Mouse (Mus musculus) heart, adult 2 months (tissue): ENCODE data around the gene A930018P22Rik. TPM values are rescaled to one million over a fixed set of nuclear protein-coding genes. Genes with fewer than 3 reads are reported as not detected.

ENCODE experiments used
- DNase-seq, 2 experiments: peaks; one replicate each; pipeline ENCODE4 v3.0.0; 2021
- H3K27ac ChIP-seq: fragments of 200-600 bp; 2 replicates; pipeline ENCODE4 v1.8.1; 2022
- H3K27me3 ChIP-seq: fragments of 200-500 bp; 2 replicates; pipeline ENCODE4 v1.6.1; 2012; ENCODE audit warnings: mild to moderate bottlenecking, low read length, inconsistent platforms, mixed read lengths; ENCODE audit not compliant: control insufficient read depth, insufficient read depth
- H3K36me3 ChIP-seq: fragments of 200-500 bp; 2 replicates; pipeline ENCODE4 v1.6.1; 2012; ENCODE audit warnings: low read length, inconsistent platforms; ENCODE audit not compliant: control insufficient read depth, insufficient read depth
- H3K4me1 ChIP-seq: fragments of 200-500 bp; 2 replicates; pipeline ENCODE4 v1.6.1; 2011; ENCODE audit warnings: low read length; ENCODE audit not compliant: control insufficient read depth, insufficient read depth
- H3K4me3 ChIP-seq: fragments of 200-600 bp; 2 replicates; pipeline ENCODE4 v1.8.1; 2022
- H3K79me2 ChIP-seq: fragments of 200-500 bp; replicated peaks from 2 replicates; pipeline ENCODE4 v1.6.1; 2012; ENCODE audit warnings: mild to moderate bottlenecking, inconsistent platforms, low read length, moderate library complexity, mixed read lengths; ENCODE audit not compliant: control insufficient read depth, insufficient read depth
- H3K9ac ChIP-seq: fragments of 200-500 bp; 2 replicates; pipeline ENCODE4 v1.6.1; 2012; ENCODE audit warnings: low read depth, mild to moderate bottlenecking, control low read depth, inconsistent platforms, low read length, mixed read lengths
- CTCF ChIP-seq: fragments of 200-600 bp; IDR thresholded peaks from 2 replicates; pipeline ENCODE4 v1.8.1; 2022; ENCODE audit warnings: antibody characterized with exemption, mild to moderate bottlenecking, moderate library complexity
- EP300 ChIP-seq: fragments of 200-500 bp; IDR thresholded peaks from 2 replicates; pipeline ENCODE4 v1.6.1; 2011; ENCODE audit warnings: low read depth, low read length, control low read depth; ENCODE audit not compliant: insufficient read depth
- POLR2A ChIP-seq: fragments of 200-500 bp; IDR thresholded peaks from 2 replicates; pipeline ENCODE4 v1.6.1; 2011; ENCODE audit warnings: mild to moderate bottlenecking, low read depth, low read length, control low read depth; ENCODE audit not compliant: insufficient read depth
- WGBS: fragments of 180-500 bp; shearing (Covaris S2); methylation state at CpG from one replicate; pipeline ENCODE4 v1.1.7; 2018; 5-methylcytosine and 5-hydroxymethylcytosine counted together
- intact Hi-C: fragments of 180-260 bp; cut with DNase I; formaldehyde crosslinking; loops from one replicate; pipeline ENCODE4 v1.15.1; 2025
- polyA plus RNA-seq: library from polyadenylated mRNA; depleted of rRNA; stranded (reverse); fragments of >200 nt; gene quantifications from 2 replicates; pipeline ENCODE4 v1.2.3, GENCODE M21; 2012
- total RNA-seq, 2 experiments: library from RNA; stranded (reverse); gene quantifications; 2 replicates each; pipeline ENCODE4 v1.2.3; 2021

Gene A930018P22Rik
- total and polyA plus RNA-seq, 3 experiments: 0.48 to 0.63 TPM; not detected in 1

DNA sequence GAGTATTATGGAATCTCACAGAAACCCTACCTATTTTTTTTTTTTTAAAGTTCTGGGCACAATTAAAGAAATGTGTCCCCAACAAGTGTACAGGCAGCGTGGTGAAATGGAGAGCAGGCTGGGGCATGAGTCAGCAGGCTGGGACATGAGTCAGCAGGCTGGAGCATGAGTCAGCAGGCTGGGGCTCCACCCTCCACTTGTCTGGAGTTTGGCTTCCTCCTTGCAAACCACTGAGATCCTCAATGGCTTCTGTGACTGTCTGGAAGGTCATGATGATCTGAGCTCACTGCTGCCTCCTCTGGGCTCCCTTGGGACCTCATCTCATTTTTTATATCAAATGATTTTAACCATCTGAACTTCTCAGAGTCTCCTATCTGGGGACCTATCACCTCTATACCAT is 23.4 kb downstream of the A930018P22Rik start:
- H3K4me1 ChIP-seq: no peaks in the 10 kb centered on the region
- intact Hi-C loops: no loop called here
- no peaks in the 10 kb centered on the region for H3K36me3 ChIP-seq
- no peak overlapping the region for H3K27ac ChIP-seq
- H3K79me2 ChIP-seq: no peaks in the 10 kb centered on the region
- H3K4me3 ChIP-seq: no peak overlapping the region
- WGBS: 53% methylated on average over 1 of the region's 1 CpGs
- H3K27me3 ChIP-seq: no peaks in the 10 kb centered on the region
- DNase-seq: no peak
- no peak overlapping the region for H3K9ac ChIP-seq
- no peak for TF ChIP-seq EP300
- 0 out of 2 replicates have a peak, but pooled peaks have one; percentile 5 for TF ChIP-seq CTCF

DNA sequence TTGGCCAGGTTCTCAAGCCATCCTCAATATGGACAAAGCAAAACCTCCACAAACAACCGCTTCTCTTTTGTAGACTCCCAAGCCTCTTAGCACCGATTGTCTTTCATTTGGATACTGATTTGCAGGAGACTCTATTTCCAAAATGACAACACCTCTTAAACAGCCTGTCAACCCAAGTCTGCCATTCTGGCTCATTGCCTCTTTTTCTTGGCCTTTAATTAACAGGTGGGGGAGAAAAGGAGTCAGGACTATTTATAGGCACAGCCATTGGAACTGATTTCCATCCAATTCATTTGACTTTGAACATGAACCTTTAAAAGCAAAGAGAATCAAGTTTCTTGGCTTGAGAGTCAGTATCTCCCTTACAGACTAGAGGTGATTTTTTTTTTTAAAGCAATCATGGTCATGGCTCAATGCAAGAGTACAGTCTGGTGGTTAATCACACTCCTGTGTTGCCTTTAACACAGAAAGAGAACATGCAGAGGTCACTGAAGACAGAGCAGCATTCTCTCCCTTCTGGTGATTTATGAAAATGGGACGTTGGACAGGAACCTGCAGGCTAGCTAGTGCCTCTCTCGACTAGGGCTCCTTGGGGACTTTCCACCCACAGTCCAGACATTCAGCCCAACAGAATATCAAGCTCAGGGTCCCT is 25.5 kb downstream of the A930018P22Rik start:
- Histone ChIP-seq H3K4me1 (no peaks in the 10 kb centered on the region), H3K36me3 (no peaks in the 10 kb centered on the region), H3K27me3 (no peaks in the 10 kb centered on the region), H3K79me2 (no peaks in the 10 kb centered on the region), H3K4me3 (no peak overlapping the region), H3K27ac (no peak overlapping the region), H3K9ac (no peak overlapping the region)
- no peak for TF ChIP-seq CTCF
- TF ChIP-seq EP300: no peak
- no peak for TF ChIP-seq POLR2A
- intact Hi-C loops: no loop called here
- DNase-seq: no peak
- 48% methylated on average over 4 of the region's 4 CpGs for WGBS

DNA sequence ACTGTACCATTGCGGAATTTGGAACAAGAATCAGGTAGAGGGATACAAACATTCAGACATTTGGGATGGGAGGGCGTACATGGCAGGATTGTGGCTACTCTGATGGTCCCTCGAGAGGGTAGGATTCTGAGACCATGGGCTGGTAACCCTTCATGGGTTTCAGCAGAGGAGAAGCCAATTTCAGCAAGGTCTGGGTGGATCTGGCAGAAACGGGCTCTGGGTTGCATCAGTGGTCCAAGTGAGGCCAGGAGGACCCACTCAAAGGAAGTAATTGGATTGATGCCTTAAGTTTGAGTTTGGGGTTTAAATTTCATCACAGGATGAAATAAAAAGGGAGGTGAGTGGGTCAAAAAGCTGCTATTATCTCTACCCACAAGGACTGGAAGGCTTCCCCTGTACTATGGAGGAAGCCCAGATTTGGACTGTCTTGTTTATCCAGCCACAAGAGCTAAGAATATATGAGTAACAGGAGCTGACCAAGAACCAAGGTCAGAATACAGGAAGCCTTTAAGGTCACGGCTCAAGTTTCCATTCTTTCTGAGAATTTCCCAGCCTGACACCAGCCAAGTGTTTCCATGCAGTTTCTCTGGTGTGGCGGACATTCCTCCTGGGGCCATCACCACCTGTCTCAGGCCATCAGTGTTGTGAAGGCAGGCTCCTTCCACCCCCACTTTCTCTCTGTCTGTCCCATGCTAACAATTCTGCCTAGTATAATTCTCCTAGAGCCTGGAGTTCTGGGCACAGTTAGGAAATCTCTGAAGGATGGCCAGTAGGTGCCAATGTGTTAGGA is 28.2 kb downstream of the A930018P22Rik start:
- no peak overlapping the region for H3K4me3 ChIP-seq
- H3K27ac ChIP-seq: no peak overlapping the region
- 60% methylated on average over 6 of the region's 6 CpGs for WGBS
- no peaks in the 10 kb centered on the region for H3K27me3 ChIP-seq
- no peak overlapping the region for H3K9ac ChIP-seq
- no peaks in the 10 kb centered on the region for H3K79me2 ChIP-seq
- no peak for DNase-seq
- no peaks in the 10 kb centered on the region for H3K4me1 ChIP-seq
- no peaks in the 10 kb centered on the region for H3K36me3 ChIP-seq
- TF ChIP-seq POLR2A (no peak), CTCF (no peak), EP300 (no peak)
- intact Hi-C loops: no loop called here

DNA sequence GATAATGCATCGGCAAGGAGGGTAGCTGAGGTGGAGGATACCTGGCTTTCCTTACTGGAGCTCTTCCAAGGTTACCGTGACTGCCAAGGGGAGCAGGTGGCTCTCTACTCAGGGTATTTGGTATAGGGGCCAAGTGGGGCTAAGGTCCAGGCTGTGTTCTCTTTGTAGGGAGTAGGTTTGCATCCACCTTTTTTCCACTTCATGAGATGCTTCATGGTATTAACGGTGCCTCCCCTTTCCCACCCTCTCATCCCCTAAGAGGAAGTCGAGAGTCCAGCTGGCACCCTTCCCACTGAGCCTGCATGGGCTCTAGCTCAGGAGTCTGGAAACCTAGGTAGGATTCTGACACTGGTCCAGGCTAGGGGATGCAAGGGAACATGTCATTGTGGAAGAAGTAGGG is 30.8 kb downstream of the A930018P22Rik start:
- Histone ChIP-seq H3K27ac (no peak overlapping the region), H3K9ac (no peak overlapping the region), H3K36me3 (no peaks in the 10 kb centered on the region), H3K79me2 (no peaks in the 10 kb centered on the region), H3K4me1 (no peaks in the 10 kb centered on the region), H3K4me3 (no peak overlapping the region), H3K27me3 (no peaks in the 10 kb centered on the region)
- DNase-seq: no peak
- intact Hi-C loops: no loop called here
- TF ChIP-seq CTCF: no peak
- no peak for TF ChIP-seq EP300
- TF ChIP-seq POLR2A: no peak
- 47% methylated on average over 4 of the region's 4 CpGs for WGBS

DNA sequence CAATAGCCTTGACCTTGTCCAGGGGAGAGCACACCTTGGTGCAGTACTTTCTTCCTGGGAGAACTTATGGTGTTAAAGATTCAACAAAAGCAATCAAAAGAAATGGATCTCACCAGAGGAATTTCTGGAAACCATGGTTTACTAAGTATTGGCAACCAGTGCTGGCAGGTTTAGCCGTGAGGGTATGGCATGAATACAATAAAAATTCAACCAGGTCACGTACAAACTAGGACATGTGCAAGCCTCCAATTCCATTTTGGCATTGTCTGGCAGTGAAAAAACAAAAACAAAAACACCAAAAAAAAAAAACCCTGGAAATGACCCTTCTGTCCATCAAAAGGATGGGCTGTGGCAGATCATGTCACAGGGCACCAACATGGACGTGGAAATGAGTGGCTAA is 31.3 kb downstream of the A930018P22Rik start:
- Histone ChIP-seq H3K4me1 (no peaks in the 10 kb centered on the region), H3K27me3 (no peaks in the 10 kb centered on the region), H3K4me3 (no peak overlapping the region), H3K36me3 (no peaks in the 10 kb centered on the region), H3K9ac (no peak overlapping the region), H3K27ac (no peak overlapping the region), H3K79me2 (no peaks in the 10 kb centered on the region)
- 80% methylated on average over 3 of the region's 3 CpGs for WGBS
- no peak for DNase-seq
- intact Hi-C loops: no loop called here
- no peak for TF ChIP-seq EP300
- TF ChIP-seq CTCF: no peak
- TF ChIP-seq POLR2A: no peak

DNA sequence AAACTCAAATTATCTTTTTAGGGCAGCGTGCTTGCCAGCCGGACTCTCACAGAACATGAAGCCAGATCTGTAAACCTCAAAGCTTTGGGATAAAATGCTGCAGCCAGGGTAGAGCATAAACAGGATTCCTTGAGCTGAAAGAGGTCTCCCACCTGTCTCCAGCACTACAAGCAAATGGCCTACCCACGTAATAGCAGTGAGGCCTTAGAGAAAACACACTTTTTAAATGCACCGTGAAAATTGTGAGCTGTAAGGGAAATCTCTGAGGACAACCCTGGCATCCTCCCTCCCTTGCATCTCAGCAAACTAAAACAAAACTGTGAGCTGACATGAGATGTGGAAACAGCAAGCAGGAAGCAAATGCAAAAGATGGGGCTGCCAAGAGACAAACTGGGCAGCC is 35.3 kb downstream of the A930018P22Rik start:
- Histone ChIP-seq H3K79me2 (no peaks in the 10 kb centered on the region), H3K4me1 (no peaks in the 10 kb centered on the region), H3K36me3 (no peaks in the 10 kb centered on the region), H3K27ac (no peak overlapping the region), H3K4me3 (no peak overlapping the region), H3K9ac (no peak overlapping the region), H3K27me3 (no peaks in the 10 kb centered on the region)
- TF ChIP-seq POLR2A (no peak), EP300 (no peak), CTCF (no peak)
- DNase-seq: no peak
- 81% methylated on average over 4 of the region's 4 CpGs for WGBS
- intact Hi-C loops: no loop called here
